Mouse (Mus musculus) heart, adult 18-20 months (tissue): ENCODE measurements around the gene Wdr78. TPM values are rescaled to one million over a fixed set of nuclear protein-coding genes. Genes with fewer than 3 reads are reported as not detected.

ENCODE experiments used
- DNase-seq, 2 experiments: peaks; one replicate each; pipeline ENCODE4 v3.0.0; 2021 to 2022; ENCODE audit warnings: mixed read lengths in 1 of 2
- long read RNA-seq, 2 experiments: library from polyadenylated mRNA; stranded (forward); transcript quantifications; one replicate each; pipeline ENCODE4 v2.0.0; 2021
- total RNA-seq, 2 experiments: library from RNA; stranded (reverse); gene quantifications; 2 replicates each; pipeline ENCODE4 v1.2.3; 2021

Wdr78 gene
- total RNA-seq = under 1 TPM; 0.52 to 0.93 TPM
- long read RNA-seq, experiment 1, full-length matches to known transcripts = 1 of 2 reads
- long read RNA-seq, experiment 1, partial matches to known transcripts = 1 of 2 reads
- long read RNA-seq, experiment 1, other reads (novel, unspliced or antisense) = 0 of 2 reads
- long read RNA-seq, experiment 2, partial matches to known transcripts = 0 of 1 reads
- long read RNA-seq, experiment 2, other reads (novel, unspliced or antisense) = 1 of 1 reads

DNA sequence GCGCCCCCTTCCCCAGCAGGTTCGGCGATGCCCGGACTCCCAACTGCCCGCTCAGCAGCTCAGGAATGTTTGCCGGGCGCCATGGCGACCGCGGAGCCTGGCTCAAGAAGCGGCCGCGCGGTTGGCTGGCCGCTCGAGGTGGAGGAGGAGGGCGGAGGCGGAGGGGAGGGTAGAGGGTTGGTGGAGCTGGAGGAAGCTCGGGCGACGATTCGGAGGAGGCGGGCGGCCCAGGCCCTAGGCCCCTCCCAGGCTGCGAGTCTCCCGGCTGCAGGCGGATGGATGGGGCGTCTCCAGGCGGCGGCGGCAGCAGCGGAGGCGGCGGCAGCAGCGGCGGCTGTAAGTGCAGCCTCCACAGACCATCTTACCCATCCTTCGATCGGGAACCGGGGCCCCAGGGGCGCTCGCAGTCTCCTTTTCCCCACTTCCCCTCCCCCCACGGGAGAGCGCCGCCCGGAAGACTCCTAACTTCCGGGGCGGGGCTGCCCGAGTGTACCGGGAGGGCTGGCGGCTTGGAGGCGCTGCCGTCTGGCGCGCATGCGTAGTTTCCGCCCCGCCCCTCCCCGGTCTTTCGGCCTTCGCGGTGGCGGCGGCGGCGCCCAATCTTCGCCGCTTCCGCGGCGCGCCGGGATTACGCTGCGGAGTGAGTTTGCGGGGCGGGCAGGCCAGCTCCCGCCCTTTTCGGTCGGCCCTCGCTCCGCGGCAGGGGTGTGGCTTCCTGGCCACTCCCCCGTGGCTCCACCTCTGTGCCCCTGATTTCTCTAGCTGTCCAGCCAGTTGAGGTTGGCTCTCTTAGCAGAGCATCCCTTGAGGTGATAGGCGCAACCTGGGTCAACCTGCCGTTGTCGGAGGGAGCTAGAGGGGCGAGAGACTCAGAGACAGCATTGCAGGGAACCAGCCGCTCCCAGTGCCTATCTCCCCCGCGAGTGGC is at the start of gene Wdr78, which contains the start of gene Mier1:
Wdr78 (minus strand) TSS at position 372 of the 928 bp plus-strand sequence.
Mier1 (plus strand) TSS at position 207 of the 928 bp plus-strand sequence.
- peak; percentile 95 to 98 for DNase-seq

DNA sequence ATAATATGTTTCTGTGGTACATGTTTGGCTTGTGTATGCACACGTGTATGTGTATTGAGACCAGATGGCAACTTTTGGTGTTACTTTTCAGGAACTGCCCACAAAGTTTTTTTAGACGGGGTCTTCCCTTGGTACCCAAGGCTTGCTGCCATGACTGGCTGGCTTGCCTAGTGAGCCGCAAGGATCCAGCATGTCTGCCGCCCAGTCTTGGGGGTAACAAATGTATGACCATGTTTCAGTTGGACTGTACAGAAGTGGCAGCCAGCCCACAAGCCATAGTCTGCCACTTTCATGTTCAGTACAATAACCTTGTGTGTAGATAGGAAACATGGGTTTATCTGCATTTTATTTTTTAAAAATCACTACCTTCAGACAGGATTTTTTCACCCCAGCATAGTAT is 44.4 kb upstream of the Wdr78 start:
- DNase-seq = no peak

DNA sequence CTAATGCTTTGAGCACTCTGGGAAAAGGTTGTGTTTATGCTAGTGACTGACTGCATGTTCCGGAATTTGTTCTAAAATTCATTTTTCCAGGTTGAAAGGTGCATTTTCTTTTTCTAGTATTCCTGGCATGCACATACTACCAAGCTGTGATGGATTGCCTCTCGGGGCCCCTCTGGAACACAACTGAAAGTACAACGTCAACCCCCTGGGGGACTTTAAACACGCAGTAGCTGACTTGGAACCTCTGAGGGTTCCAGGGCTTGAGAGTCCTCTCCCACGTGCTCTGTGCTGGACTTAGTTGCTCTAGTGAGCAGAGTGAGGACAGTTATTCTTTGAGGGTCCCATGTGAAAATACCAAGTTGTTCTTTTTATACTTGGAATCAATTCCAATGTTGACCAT is 37.6 kb upstream of the Wdr78 start:
- DNase-seq = no peak

DNA sequence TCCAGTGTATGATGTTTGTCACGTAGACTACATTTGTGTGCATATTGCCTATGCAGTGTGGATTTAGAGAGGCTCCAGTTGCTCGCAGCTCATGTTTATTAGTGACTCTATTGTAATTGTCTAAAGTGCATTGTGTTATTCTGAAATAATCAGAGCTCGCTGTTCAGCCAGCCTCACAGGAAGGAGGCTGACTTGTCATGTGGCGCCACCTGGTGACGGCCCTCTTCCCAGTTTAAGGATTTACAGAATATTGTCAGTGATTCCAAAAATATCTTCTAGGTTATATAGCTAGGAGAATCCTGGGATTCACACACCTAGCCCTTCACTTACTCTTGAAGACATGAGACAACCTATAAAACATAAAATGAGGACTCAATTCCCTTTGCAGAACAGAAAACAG is 32.0 kb upstream of the Wdr78 start:
- DNase-seq = peak; percentile 64 to 87

DNA sequence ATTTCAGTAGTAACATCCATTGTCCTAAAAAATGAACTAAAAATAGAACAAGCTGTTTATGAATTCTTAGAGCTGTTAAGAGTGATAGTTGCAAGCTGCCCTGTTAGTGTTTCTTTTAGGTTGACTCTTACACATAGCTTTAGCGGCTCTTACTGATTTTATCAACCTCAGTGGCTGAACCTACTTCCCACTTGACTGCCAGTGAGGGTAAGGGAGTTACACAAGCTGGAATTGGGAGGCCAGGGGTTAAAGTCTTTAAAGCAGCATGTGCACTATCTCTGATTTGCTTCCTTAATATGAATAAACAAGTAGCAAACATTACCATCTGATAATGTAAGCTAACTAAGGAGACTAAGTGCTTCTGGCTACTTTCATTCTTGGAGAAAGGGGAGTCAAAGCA is 22.6 kb upstream of the Wdr78 start:
- no peak for DNase-seq

DNA sequence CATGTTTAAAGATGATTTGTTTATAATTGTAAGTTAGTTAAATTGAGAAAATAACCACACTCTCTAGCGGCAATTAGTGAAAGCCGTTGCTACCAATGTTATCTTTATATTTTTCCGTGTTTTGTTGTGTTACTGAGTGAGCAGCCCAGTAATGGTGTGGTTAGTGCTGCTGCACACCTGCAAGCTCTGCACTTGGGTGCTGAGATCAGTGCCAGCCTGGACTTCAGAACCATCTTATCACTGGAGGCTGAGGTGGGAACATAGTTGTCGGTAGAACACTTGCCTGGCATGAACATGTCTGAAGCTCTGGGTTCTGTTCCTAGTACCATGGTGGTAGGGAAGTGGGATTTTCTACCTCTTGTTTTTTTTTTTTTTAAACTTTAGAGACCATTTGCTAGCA is 12.2 kb upstream of the Wdr78 start:
- DNase-seq = no peak

DNA sequence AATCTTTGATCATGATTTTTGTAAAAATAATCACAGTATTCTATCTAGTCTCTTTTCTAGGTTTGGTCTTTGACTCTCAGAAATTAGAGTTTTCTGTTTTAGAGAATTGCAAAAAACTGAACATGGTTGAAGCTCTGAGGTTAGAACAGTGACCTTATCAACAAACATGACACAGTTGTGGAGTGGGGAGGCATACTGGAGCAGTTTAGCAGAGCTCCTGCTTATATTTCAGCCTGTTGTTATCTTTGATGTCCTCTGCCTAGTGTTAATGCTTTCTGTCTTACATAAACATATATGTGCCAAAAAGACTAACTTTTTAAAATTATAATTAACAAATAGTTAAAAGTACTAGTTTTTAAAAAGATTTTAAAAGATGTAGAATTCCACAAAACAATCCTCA is 9.3 kb upstream of the Wdr78 start:
- DNase-seq = no peak

DNA sequence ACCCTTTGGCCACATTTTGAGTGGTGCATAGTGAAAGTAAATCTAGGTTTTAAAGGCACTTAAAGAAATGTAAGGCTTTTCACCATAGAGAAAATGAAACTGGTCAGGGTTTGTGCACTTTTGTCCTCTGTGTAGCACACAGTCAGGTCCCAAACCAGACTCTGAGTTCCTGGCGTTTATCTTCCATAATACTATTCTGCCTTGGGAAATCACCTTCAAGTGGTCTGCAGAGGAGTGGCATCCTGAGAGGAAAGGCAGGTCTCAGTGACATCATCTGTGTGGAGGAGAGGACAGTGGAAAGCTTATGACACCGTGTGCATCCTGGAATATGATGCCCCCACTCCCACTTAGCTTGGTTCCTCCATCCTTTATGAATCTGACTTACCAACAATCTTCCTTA is 8.7 kb upstream of the Wdr78 start:
- DNase-seq = peak in 1 of 2 experiments; percentile 14

DNA sequence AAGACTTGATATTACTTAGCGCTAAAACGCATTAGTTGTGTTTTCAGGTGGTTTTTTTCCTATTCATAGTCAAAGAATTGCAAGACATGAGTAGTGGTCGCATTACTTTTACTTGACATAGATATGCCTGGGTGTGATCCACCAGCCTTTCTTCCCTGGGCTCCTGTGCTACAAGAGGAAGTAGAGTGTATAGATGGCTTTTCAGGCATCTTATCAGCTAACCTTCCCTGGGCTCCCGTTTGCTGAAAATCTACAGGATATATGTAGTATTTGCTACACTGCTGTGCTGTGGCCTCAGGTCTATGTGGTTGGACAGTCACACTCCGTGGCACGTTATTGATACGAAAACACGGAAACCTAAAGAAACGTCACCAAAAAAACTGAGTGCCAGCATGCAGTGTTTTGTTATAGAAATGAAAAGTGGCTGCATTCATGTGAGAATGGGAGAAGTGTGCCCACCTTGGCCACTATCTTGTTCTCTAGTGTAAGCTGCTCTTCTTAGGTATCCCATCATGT is 6.6 kb upstream of the Wdr78 start:
- no peak for DNase-seq

DNA sequence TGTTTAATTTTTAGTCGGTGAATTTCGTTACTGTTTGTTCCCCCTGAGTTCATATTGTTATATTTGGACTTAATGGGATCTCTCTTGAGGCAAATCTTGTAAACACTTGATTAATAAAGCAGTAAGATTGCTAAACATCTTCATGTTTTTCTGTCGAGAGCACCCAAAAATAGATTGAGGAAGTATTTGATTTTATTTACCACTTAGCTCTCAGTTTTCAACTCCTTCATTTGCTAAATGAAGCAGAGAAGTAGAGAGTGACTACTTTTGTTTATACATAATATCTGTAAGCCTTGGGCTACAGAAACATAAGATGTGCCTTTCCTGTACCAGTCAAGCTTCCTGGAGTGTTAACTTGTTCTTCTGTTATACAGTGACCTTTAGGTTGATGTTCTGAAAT is 6.0 kb upstream of the Wdr78 start:
- DNase-seq = no peak

DNA sequence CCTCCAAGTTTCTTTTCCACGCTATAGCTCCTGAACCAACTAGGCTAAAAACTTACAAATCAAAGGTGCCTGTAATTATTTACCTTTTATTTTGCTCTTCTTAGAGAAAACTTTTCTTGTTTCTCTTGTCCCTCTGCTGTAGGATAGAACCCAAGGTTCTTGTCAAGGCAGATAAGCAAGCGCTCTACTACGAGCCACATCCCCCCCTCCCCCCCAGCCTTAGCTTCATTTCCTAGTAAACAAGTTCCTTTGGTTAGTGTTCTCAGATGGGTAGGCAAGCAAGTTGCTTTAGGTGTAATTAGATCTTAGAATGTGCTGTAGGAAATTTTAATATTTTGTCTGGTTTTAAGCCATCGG is 5.7 kb upstream of the Wdr78 start:
- DNase-seq = no peak

DNA sequence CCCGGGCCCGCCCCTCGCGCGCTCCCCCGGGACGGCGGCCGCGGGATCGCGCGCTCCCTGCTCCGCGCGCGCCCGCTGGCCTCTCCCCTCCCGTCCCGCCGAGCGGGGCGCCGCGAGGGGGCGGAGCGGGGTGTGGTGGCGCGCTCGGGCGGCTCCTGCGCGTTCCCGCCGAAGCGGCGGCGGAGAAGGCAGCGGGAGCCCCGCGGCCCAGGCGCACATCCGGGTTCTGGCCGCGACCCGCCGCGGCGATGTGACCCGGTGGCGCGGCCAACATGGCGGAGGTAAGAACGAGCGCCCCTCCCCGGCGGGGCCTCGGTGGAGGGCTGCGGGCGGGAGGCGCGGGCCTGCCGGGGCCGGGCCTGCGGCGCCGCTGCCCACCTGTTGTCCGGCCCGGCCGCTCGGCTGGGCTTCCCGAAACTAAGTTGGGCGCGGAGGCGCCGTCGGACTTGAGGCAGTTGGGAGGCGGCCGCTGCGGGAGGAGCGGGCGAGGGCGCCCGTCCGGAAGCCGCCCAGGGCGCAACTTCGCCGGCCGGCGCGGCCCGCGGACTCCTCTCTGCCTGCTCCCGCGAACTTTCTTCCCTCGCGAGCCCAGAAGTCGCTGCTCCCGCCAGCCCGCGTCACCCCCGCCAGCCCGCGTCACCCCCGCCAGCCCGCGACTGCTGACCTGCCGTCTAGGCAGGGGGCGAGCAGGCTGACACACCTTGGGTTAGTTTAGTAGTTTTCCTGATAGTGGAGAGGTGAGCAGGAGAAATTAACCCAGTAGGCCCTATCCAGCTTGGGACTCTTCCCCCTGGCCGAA is 5.1 kb upstream of the Wdr78 start:
- peak; percentile 84 to 93 for DNase-seq

DNA sequence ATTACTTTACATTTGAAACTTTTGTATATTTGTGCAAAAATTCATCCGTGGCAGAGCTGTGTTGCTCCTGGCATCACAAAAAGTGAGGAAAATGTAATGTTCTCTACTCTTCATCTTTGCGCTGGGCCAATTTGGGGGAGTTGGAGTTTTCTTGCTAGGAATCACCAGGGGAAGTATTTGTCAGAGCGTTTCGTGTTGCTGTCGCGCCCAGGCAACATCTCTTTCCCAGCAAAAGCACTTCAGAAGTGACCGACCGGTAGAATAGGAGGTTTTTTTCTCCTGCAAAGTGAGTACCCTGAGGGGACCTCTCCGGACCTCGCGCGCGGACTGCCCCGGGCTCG is 4.5 kb upstream of the Wdr78 start:
- no peak for DNase-seq

DNA sequence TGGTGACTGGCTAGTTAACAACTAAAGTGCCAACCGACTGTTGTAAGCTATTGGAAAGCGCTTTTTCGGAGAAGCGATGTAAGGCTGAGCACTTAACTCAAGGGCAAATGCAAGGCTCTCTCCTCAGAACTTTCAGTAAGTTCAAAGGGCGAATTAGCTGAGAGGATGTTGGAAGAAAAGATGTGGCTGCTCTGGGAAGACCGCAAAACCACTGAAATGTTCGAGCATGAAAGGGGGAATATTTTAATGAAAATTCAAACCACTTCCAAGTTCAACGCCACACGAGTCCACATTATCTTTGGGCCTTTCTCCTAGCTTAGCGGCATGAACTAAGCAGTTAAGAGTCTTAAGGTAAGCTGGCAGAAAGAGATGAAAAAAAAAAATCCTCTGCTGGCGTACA is 953 bp downstream of the Wdr78 start:
- no peak for DNase-seq

DNA sequence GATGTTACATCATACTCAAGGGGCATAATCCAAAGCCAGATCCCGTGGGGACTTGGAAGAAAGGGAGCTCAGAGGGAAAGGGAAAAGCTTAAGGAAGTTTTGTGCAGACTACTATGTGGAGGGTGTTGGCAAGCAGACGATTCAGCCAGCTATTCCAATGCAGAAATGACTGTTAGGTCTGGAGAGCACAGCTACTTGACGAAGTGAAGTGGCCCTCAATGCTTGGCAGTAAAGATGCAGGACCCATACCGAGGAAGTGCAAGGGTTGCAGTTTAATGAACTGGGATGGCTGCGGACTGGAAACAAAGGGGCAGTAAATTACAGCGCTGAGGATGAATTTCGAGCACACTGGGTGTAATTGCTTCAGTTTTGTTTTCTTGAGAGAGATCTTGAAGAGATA is 1.7 kb downstream of the Wdr78 start:
- no peak for DNase-seq

DNA sequence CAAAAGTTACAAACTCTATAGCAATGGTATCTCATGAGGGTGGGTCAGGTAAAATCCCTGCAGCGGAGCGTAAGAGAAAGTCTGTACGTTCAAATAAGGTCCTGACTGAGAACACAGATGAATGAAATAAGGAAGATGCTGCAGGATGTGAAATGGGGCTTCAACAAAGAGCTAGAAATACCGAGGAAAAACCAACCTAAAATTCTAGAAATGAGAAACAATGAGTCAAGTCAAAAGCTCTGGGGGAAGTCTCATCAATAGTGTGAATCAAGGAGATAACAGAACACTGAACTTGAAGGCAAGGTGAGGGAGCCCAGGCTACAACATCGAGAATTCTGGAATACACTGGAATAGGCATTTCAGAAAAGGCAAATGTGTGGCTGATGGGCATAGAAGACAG is 15.8 kb downstream of the Wdr78 start:
- no peak for DNase-seq

DNA sequence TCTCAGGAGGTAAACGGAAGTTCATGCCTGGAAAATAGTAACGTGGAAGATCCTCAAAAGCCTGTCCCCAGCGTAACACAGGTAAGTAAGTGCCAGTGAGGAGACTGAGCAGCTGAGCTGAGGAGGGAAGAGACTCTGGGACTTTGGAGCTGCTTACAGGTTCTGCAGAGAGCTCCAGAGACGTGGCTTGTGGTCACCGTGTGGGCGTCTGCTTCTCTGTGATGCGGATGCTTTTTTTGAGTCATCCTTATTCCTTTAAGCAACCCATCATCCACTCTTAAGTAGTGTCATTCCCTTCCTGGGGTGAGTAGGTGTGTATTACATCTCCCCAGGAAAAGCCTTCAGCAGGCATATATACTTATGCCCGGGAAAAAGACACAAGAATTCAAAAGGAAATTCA is 18.4 kb downstream of the Wdr78 start:
- DNase-seq = no peak

DNA sequence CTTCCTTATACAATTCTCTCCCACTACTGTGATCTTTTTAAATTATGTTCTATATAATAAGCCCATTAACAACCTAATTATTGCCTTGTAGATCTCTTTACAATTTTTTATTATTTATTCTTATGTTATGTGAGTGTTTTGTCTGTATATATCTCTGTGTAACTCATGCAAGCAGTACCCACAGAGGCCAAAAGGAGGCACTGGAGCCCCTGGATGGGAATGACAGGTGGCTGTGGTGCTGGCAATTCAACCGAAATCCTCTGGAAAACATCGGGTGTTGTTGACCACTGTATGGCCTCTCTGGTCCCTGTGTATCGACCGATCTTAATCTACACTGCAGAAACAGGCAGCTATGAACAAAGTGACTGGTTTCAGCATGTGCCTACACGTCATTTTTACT is 29.1 kb downstream of the Wdr78 start:
- DNase-seq = no peak

DNA sequence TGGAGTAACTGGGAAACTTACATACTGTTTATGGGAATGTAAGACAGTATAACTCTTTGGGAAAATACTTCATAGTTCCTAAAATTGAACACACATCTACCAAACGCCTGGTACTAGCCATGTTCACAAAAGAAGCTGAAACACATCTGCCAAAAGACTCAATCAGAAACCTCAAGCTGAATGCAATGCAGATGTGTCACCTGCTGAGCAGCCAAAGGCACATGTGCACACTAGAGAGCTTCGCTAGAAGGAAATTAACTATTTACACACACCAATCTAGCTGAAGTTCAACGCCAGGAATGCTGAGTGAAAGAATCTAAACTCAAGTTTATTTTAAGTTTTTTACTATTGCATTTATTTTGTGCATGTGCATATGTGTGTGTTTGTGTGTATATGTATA is 43.7 kb downstream of the Wdr78 start:
- no peak for DNase-seq

DNA sequence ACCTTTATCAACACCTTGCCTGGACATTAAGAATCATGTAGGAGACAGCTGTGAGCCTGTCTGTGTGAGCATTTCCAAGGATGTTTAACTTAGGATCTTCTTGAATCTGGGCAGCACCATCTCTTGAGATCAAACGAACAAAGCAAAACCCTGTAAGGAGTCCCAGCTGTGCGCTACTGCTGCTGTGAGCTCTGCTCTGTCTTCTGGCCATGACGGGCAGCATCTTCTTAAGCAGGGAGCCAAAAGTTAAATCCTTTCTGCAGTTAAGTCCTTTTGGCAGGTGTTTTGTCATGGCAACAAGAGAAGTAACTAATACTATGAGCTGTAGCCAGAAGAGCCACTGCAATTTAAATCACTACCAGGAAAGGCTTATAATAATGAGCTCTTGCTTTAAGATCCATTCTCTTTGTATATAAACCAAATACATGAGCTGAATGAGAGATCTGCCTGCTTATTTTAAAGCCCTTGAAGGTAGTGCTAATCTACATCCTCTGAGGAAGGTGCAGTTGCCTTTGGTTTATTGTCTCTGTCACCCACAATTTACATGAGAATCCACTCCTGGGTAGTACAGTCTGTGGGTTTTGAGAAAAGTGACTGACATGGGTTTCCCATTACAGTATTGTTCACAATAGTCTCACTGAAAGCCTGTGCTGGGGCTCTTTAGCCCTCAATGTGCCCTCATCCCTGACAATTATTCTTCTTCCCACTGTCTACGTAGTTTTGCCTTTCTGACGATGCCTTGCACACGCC is 46.3 kb downstream of the Wdr78 start:
- no peak for DNase-seq

DNA sequence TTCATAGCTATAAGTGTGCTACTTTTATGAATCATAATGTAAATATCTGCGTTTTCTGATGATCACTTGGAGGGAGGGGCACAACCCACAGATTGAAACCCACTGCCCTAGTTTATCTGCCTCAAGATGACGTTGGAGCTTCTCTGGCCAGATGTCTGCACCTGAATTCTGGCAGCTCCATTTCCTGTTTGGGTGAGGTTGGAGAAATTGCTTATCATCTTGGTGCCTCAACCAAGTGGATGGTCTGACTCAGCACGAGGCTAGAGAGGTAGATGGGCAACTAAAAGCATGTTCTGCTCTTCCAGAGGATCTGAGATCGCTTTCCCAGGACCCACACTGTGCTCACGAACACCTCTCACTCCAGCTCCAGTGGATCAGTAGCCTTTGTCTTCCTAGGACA is 49.4 kb downstream of the Wdr78 start:
- DNase-seq = no peak

DNA sequence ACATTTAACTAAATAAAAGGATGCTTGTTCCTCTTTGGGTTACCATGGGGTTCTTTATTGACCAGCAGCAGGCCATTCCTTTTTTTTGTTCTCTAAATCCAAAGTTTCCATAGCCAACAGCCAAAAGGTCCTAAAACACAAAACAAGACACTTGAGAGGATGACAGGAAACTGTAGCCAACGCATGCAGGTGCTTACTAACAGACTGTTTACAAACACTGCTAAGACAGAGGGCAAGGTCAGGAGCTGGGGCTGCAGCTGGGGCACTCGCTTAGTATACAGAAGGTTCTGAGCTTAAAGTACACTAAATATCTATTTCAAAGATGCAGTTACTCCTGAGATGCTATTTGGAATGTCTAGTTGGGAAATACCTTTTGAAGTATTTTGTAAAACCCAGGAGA is 49.9 kb downstream of the Wdr78 start:
- no peak for DNase-seq
